Mouse (Mus musculus): ENCODE data around the gene Coro1a.
"Not testable (repeated sequence)": the region's sequence is repeated elsewhere in the genome, so short reads cannot be mapped to it uniquely, and the experiment has no call there.

Coro1a gene

DNA sequence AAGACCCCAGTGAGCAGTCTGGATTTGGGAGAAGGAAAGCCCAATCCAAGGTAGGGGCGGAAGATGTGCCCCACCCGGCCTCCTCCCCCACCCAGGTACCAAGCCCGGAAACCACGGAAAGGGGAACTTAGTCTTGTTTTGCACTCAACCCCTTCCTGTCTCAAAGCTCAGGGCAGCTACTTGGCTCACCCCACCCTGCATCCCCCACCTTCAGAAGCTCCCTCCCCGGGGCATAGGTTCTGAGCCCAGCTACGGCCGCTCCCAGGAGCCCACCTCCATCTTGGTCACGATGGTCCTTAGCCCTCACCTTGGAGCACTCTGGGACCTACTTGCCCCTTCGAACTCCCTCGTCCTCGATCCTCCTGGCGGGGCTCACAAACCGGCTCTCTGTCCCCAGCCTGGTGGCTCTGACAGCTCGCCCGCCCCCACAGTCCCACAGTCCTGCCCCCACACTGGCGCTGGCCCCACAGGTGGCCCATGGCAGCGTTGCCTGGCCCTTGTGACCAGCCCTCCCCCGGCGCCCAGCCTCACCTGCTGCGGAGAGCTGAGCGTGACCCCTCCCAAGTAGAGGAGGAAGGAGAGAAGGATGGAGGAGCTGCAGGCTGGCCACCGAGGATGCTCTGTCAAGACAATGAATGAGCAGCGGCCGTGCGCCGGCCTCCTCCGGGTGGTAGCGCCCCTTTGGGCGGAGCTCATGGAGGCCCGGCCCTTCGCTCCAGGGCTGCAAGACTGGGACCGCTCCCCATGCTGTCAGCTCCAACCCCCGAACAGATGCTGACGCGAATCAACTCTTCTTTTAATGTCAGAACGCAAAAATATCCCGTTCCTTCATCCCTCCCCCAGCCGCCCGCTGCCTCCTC lies 3.2 kb downstream of the Coro1a start:
- peak; percentile 90 for DNase-seq

DNA sequence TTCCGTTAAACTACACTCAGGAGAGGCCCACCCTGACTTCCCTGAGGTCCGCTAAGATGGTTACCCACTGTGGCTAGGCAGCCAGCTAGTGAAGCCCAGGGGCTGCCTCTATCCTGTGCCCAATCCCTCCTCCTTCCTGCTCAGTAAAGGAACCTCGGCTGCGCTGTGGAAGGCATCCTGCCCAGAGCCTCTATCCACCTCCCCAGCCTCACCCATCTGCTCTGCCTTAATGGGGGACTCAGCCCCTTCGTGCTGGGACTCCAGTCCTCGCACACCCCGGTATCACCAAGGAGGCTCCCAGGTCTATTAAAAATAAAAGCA lies 3.9 kb downstream of the Coro1a start:
- DNase-seq, result peak; percentile 69

DNA sequence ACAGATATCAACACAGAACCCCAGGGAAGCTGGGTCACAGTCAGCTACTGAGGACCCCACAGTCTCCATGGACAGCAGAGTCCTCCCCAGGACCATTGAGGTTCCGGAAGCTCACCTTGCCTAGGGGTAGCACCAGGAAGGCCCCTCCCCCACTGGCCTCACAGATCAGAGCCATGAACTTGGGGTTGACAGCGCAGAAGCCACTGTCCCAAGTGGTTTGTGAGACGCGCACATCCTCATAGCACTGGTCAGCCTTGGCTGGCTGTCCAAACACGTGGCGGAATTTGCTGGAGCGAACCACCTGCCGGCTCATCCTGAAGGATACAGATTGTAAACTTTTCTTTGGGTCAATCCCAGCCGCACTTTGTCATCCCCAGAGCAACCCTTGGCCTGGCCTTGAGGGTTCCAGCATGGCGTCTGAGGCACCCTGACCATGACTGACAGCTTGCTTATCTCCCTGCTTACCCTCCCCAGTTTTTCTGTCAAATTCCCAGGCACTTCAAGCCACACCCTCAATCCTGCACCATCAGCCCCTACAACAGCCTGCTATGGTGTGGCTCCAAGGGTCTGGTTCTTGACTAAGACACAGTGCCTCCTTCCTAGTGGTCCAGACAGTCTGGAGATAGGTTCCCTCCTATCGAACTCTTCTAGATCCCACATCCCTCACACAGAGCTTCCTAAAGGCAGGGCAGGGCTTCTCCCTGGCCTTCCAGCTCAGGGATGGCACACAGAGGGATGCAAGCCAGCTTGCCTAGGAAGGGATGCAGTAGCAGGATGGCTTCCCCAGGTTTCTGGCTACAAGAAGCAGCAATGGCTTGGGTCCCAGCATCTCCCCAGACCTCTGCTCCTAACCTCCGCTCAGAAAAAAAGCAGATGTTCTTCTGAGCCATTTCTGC lies 4.5 kb downstream of the Coro1a start:
- peak; percentile 71 for DNase-seq

DNA sequence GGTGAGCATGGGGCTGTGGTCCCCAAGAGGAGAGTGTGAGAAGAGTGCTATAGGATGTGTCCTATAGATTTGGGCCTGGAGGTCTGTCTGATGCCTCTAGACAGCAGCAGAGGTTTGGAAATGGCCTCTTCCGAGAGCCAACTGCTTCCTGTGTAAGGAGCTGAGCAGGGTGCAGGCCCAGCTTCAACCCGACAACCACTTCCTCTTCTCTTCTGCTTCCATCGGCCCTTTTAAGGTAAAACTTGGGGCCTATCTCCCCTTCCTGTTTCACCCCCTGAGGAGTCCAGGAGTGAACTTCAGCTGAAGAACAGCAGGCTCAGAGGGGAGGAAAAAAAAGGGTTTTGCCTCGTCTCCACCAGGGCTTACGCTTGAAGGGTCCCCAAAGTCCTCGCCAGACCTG lies 5.2 kb downstream of the Coro1a start:
- DNase-seq, result no peak

DNA sequence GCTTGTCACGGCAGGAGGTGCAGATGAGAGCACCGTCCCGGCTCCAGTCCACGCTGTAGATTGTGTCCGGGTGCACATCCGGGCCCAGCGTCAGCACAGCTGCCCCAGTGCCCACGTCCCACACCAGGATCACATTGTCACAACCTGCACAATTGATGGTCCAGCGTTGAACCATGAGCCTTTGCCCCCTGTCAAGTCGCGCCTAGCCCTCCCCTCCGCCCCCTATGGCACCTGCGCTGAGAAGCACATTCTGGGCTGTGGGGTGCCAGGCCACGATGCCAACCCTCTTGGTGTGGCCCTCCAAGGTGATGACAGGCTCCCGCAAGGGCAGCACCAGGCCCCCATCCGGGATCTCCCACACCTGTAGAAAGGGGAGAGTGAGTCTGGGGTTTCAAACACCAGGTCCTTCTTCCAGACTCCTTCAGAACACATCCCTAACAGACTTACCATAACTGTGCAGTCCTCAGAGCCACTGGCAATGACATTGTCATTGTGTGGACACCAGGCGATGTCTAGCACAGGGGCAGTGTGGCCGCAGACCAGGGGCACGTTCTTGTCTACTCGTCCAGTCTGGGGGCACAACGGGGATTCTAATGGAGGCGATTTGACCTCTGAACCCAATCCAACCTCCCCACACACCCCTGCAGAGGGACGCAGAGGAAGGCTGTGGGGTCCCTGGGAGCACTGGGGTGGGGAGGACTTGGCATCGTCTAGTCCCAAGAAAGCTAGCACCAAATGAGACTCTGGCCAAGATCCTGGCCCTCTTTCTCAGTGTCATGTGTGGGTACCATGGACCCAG lies 5.8 kb downstream of the Coro1a start:
- peak; percentile 59 for DNase-seq

DNA sequence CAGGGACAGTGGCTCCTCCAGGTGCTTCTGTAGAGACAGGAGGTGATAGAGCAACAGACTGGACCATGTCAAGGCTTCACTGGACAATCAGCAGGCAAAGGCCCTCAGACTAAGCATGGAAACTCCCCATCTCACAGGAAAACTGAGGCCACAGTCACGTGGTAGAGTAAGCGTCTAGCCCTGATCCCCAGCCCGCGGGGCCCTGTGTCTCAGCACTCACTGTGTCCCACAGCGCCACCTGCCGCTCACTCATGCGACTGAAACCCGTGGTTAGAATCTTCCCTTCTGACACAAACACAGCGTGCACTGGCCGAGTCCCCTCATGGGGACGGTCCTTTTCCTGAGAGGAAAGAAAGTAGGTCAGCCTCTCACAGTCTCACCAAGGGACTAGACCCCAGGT lies 6.5 kb downstream of the Coro1a start:
- peak; percentile 90 for DNase-seq

DNA sequence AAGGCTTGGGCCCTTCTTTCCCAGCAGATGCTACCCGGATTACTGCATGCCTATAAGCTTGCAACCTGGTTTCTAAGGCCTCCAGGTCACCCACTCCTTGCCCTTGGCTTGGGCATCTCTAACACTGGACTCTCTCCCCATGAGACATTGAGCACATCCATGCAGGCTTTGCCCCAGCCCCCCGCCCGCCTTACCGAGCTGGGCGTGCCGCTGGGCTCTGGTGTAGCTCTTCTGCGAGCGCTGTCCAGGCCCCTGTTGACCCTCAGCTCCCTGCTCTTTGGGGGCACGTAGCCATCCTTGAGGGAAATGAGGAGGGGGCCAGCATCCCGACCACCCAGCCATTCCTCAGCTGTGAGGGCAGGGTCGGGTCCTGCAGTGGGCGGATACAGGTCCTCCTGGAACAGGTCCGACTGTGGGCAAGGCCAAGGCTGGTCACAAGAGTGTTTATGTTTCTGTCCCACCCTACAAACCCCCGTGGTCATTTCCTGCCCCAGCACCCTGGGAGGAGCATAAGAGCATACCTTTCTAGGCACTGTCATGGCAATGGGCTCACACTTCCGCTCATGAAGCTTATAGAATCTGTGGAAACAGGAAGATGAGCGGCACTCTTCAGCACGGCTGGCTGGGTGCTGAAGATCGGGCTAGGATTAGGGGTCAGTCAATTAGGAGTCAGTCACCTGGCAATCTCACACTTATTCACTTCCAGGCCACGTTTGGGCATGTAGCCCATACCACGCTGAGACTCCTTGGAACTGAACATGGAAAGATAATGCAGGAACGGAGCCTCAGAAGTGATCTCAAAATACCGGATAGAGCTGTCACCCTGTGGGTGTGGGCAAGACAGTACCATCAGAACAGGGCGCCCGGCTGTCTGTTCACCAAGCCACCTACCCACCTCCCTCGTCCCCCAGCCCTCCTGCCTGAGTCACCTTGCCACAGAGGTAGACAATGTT lies 7.2 kb downstream of the Coro1a start:
- DNase-seq, result peak; percentile 61

DNA sequence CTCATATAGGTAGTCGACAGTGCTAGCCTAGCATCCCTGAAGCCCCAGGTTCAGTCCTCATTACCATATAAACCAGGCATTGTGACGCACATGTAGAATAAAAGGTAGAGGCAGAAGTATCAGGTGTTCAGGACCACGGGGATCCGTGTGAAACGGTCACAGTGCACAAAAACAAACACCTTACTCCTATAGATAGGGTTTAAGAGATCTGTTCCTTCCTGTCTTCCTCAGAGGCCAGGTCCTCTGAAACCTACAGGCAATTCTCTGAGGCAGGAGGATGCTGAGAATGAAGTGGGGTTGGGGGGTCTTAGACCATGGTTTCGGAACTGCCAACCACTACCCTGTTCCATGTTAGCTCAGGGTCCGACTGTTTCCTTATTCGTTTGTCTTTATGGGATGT lies 9.7 kb downstream of the Coro1a start:
- DNase-seq, result peak; percentile 16

DNA sequence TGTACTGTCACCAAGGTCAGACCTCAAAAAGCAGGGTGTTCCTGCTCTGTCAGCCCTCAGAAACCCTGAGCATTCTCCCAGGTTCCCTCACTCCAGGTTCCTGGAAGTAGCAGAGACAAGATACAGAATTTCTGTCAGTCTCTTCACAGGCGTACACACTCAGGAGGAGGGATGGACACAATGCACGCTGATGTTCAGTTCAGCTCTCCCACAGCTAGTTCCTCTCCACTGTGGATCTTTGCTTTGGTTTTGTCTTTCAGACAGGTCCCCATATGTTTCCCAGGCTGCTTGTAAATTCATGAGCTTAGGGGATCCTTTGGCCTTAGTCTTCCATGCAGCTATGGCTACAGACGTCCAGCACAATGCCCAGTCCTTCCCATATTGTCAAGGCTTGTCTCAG lies 10.7 kb downstream of the Coro1a start:
- no peak for DNase-seq

DNA sequence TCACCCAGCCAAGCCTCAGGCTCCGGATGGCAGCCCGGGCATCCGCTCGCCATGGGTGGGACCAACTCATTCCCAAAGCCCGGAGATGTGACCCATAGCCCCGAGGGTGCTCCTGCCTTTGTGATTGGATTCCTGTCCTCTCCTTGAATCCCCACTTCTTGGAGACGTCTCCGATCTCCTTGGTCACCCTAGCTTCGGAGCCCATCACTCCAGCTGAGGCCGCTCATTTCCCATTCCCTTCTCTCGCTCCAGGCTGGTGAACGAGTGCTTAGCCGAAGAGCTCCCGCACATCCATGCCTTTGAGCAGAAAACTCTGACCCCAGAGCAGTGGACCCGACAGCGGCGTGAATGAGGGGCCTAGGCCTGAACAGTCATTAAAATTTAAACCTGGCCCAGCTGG lies 11.3 kb downstream of the Coro1a start:
- no peak for DNase-seq

DNA sequence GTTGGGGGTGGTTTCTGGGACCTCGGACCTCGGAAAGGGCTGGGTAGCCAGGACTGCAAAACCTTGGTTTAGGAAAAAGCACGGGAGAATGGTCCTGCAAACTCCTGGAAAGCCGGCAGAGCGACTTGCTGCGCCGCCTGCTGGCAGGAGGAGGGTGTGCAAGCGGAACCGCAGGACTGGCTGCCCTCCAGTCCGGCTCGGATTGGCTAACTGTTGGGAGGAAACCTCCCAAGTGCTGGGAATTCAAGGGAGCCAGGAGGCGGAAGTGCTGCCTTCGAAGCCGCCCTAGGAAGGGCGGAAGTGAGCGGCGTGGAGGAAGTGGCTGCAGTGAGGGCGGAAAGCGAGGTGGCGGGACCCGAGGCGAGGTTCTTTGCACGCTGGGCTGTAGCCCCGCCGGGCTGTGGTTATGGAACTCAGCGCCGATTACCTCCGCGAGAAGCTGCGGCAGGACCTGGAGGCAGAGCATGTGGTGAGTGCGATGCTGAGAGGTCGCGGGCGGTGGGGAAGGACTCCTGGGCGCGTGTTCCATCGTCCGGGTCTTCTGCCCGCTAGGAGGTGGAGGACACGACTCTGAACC lies 11.9 kb downstream of the Coro1a start, which contains the start of gene Slx1b:
Gene Slx1b, minus strand, starts transcription at position 154 of the 577 bp plus-strand sequence.
- peak; percentile 96 for DNase-seq

DNA sequence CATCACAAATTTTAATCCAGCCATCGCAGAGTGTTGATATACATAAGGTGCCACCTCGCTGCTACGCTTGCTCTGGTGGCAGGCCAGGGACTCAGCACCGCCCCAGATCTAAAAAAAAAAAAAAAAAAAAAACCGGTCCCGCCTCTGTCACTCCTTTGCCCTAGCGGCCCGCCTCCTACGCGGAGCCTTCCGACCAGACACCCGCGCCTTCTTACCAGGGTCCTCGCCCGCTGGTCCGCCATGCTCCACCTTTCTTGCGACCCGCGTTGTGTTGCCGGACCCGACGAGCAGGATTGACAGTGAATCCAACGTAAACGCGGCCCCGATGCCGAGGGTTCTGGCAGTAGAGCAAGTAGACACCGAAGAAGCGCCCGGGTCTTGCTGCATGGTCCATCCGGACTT lies 12.4 kb downstream of the Coro1a start, which contains the start of gene Bola2:
Gene Bola2, plus strand, starts transcription at position 192 of the 402 bp plus-strand sequence.
- no peak for DNase-seq

DNA sequence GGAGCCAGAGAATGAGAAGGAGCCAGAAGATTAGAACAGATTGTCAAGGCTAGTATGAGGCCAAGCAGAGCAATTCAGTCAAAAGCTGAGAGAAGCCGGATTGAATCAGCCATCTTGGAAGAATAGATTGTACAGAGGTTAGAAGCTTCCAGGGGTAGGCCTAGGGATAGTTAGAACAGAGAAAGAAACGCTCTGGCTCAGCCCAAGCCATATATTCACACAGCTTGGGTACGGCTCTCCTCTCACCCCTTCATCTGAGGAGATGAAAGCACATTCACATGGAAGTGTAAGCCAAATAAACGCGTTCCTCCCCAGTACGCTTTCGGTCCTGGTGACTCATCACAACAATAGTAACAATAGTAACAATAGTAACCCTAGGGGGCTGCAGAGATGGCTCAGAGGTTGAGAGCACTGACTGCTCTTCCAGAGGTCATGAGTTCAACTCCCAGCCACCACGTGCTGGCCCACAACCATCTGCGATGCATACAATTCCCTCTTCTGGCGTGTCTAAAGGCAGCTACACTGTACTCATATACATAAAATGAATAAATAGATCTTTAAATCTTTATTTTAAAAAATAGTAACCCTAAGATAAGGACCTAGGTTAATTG lies 13.0 kb downstream of the Coro1a start:
- peak; percentile 46 for DNase-seq

DNA sequence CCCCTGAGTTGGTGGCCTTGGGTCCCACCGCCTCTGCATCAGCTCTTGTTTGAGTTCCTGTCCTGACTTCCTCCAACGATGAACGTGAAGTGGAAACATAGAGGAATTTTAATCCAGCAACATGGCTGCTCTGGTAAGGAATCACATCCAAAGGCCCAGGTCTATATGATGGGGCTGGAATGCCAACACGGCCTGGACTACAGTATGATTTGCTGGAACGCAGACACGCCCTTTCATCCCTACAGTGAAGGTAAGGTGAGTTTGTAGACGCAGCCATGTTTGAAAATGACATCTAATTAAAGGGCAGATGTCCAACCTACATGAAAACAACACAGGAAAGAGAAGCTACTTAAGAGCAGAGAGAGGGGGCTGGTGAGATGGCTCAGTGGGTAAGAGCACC lies 13.8 kb downstream of the Coro1a start:
- DNase-seq, result peak; percentile 41

DNA sequence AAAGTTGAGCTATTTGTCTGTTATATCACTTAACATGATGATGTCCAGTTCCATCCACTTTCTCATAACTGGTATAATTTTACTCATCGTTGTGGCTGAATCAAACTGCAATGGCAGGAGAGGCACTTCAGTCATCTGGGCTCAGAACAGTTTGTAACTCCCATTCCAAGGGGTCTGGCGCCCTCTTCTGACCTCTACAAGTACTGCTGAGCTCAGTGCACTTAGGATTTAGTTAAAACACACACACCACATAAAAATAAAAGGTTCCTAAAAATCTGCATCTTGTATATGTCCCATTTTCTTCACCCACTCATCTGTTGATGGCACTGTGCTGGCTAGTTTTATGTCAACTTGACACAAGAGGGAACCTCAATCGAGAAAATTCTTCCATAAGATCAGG lies 14.3 kb downstream of the Coro1a start:
- peak; percentile 76 for DNase-seq

DNA sequence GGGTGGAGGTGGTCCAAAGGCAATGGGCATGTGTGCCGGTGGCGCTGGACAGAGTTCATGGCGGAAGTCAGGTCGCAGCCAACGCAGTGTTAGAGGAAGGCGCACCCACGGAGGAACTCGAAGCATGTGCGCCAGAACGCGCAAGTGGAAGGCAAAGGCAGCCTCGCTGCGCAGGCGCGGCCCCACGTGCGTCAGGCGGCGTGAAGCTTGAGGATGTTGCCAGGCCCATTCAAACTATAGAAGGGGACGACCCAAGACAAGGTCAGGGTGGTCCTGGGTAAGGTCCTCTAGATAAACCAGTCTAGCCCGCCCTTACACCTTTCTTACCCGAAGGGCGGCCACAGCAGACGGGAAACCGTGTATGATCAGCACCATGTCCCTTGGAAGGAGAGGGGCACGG lies 15.2 kb downstream of the Coro1a start:
- DNase-seq, result peak; percentile 47

DNA sequence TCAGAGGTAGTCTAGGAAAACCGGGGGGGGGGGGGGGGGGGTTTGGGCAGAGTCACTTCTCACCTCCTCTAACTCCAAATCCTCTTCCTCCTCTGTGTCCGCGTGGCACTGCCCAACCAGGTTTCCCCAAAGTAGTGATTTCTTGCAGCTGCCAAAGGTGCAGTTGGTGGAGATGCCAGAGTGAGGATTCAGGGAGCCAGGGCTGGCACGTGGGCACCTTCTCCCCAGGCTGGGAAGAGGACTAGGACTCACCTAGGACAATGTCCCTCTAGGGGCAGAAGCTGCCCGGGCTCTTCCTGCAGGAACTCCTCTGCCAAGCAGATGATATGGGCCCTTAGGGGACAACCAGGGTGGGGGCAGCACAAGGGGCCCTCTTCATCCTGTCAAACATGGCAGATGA lies 15.9 kb downstream of the Coro1a start:
- DNase-seq, result peak; percentile 32

DNA sequence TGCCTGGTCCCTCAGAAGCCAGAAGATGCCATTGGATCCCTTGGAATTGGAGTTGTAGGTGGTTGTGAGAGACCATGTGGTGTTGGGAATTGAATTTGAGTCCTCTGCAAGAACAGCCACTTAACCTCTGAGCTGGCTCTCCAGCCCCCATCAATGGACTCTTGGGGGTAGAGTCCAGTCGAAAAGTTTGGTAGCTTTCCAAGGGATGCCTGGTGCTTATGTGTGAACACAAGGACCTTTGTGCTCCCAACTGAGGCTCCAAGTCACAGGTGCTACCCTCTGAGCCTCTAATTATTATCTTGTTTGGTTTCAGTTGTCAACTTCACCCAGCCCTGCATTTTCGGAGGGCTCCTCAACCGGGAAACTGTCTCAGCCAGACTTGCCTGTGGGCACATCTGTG lies 16.9 kb downstream of the Coro1a start:
- no peak for DNase-seq

DNA sequence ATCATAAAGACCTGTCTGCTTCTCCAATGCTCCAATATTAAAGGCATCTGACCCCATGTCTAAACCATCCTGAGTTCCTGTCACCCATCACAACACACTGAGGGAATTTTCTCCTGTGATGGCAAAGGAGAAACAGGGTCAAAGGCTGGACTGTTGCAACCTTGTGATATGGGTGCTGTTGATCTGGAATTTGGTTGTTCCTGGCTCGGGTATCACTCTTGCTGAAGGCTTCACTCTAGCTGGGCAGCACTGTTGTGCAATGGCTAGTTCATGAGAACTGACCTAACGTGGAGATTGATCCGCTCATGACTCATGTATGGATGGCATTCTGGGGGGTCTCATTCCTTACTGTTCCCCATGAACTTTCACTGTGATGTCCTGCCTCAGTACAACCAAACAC lies 18.6 kb downstream of the Coro1a start:
- no peak for DNase-seq

DNA sequence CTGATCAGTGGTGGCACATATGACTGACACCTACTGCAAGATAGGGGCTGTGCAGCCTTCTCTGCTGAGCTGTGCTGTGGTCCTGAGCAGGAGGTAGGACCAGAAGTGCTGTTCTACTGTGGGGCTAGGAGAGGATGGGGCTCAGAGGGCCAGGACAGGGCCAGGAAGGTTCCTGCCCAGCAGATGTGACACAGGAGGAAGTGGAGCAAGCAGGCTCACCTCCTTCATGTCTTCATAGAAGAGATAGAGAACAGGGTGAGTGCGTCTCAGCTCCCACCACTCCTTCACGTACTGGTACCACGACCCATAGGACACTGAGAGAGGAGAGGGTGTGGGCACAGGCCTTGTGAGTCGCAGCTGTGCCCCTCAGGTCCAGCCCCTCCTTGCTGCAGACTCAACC lies 19.4 kb downstream of the Coro1a start:
- DNase-seq, result not testable (repeated sequence)

DNA sequence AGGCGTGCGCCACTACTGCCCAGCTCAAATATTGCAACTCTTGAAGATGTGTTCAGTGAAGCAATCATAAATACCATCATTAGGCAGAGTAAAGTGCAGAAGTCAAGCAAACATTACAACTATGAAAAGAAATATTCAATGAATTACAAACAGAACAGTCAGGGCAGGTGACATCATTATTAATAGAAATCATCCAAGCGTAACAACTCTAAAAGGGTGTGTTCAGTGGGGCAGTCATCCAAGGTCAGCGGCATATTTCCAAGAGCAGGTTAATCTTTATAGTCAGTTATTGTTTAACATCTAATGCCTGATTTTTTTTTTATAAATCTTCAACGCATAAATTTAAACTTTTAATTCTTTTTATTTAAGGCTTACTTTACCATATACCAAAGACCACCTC lies 26.4 kb downstream of the Coro1a start:
- DNase-seq, result no peak
